Mouse (Mus musculus) urinary bladder, postnatal 14 days (tissue): ENCODE measurements around the gene Pde6g.
"Not testable (repeated sequence)": the region's sequence is repeated elsewhere in the genome, so short reads cannot be mapped to it uniquely, and the experiment has no call there.

Experiments
- DNase-seq: peaks from one replicate; pipeline ENCODE4 v3.0.0; 2021; ENCODE audit warnings: low spot score

The Pde6g gene

DNA sequence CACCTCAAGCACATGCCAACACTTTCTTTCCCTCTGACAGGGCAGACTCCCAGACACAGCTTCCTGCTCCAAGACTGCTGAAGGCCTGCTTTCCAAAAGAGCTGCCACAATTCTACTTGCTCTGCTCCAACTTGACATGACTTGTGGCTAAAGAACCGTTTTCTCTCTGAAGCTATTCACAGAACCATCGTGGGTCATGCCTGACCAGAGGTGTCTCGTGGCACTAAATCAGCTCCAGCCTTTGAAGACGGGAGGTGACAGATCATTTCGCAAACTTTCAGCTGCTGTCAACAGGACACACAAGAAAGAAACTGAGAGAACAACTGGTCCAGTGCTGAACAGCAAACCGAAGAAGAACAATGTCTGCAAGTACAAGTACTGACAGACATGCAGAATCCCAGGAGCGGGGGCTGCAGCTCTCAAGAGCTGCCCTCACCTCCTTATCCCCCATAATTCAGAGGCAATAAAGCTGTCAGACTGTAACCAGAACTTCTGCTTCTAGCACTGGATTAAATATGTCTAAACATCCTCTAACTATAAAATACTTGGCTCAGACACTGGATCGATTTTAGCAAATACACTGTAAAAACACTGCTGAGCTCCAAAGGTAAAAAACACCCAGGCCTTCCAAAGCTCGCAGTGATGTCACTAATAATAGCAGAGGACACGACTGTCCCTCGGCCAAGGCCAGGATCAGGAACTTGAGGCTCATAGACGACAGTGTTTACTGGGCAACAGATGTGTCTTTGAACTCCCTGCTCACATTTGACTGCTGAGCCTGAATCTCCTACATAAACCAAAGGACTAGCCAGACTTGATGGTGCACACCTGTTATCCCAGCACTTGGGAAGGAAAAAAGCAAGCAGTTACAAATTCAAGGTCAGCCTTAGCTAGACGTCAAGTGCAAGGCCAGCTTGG lies 30.4 kb downstream of the Pde6g start:
- DNase-seq, result peak; percentile 7

DNA sequence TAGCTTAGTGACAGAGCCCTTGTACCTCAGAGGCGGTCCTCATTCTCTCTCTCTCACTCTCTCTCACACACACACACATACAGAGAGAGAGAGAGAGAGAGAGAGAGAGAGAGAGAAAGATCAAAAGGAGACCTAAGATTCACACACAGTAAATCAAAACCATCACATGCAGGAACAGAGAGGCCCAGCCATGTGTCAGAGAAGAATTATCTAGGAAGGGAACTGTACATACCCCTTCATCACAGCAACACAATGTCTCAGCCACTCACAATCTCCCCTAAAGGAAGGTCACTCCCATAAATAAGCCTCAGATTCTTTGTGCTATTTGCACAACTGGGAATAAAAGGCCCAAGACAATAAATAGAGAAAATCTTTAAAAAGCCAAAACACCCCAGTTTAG lies 34.7 kb downstream of the Pde6g start:
- DNase-seq, result no peak

GRCm38 (mm10) chr11:120417852-120418251 lies 35.4 kb downstream of the Pde6g start:
- no peak for DNase-seq

DNA sequence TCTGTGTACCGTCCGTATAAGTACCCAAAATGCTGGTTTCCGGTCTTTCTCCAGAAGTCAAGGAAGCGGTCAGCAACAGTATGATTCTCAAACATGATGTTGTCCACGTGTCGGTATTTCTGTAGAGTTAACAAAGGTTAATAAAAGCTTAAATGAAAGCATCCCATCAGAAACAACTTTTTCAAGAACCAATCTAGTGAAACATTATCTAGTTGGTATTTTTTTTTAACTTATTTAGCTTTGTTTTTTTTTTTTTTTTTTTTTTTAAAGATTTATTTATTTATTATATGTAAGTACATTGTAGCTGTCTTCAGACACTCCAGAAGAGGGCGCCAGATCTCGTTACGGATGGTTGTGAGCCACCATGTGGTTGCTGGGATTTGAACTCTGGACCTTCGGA lies 39.7 kb downstream of the Pde6g start:
- DNase-seq, result not testable (repeated sequence)

- no peak for DNase-seq
Measured at GRCm38 (mm10) chr11:120406445-120406844, 46.9 kb downstream of the Pde6g start.

DNA sequence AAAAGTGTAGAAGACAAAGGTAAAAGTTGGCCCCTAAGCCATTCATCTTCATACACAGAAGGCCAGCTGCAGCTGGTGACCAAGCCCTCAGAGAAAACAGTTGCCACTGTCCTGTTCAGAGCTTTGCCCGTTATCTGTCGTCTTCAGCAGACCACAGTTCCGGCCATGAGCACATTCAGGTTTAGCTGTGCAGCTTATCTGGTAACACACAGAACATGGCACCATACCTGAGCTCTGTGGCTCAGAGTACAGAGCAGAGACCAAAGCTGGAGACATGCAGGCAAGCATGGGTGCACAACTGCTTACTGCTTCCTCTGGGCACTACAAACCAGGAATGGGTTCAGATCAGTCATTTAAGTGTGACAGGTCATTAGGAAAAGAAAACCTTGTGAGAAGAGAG lies 47.4 kb downstream of the Pde6g start:
- no peak for DNase-seq

DNA sequence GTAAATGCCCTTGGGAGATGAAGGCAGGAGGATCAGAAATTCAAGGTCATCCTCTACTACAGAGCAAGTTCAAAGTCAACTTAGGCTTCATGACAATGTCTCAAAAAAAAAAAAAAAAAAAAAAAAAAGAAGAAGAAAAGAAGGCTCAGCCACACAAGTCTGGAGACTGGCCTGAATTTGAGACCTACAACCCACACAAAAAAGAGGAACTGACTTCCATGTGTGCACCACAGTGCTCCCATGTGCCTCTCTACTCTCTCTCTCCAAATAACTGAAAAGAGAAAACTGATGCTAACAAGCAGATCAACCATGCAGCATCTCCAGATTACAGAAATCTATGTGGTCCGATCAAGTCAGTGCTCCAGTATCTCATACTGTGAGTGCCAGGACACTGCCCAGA lies 48.5 kb downstream of the Pde6g start:
- no peak for DNase-seq

GRCm38 (mm10) chr11:120399319-120399718 lies 54.0 kb downstream of the Pde6g start:
- DNase-seq, result no peak
